Comparison of ENCODE assay signal across 8 mouse cellular contexts in the genomic region with DNA sequence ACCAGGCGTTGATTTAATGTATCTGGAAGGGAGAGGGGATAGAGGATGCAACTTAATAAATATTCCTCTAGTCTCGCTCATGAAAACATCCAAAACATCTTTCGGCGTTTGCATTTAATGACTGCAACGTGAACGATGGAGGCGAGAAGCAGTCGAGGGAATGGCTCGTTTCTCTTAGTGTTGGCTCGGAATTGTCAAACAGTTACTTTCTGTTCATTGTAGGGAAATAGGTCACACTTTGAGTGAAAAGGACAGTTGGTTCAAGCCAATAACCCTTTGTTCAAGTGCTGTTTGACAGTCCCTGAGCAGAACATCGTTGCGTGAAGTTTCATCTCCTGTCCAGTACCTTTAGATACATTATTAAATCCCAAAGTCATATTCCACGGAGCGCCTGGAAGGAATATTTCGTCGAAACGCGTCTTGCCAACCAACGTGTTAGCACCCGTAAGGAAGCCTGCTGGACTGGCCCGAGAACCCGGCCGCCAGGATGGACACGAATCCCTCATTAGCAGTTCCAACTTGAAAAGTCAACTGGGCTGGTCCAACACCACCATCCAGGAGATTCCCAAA. TPM values are rescaled to one million over a fixed set of nuclear protein-coding genes. Genes with fewer than 3 reads are reported as not detected.
DNase-seq lines count a peak whose midpoint lies in the region; ATAC-seq and TF ChIP-seq lines count a peak whose summit lies in the region.

No protein-coding gene starts in this region.

- intact Hi-C loops in heart, postnatal 10 days (cut with DNase I): loop anchor here (1.0 to 2.0 kb wide), 2 partner anchors 93 to 197 kb away; no protein-coding TSS in a partner anchor

- H3K27ac ChIP-seq in heart, embryonic 12.5 days (ENCODE audit: poor library complexity, severe bottlenecking): peak overlapping the region; percentile 95
- peak overlapping the region; percentile 99 for H3K27ac ChIP-seq in embryonic facial prominence, embryonic 12.5 days
- H3K27ac ChIP-seq in intestine, embryonic 15.5 days: peak overlapping the region; percentile 95
- H3K27ac ChIP-seq in lung, embryonic 16.5 days (ENCODE audit: low read length): peak overlapping the region; percentile 97
- H3K27ac ChIP-seq in stomach, embryonic 15.5 days: peak overlapping the region; percentile 95

- H3K27me3 ChIP-seq in heart, embryonic 12.5 days (replicated peaks): no peaks in the 10 kb centered on the region
- H3K27me3 ChIP-seq in E14TG2a.4 (ENCODE audit: insufficient read depth, low read length): peaks cover 14% of the 10 kb centered on the region
- no peaks in the 10 kb centered on the region for H3K27me3 ChIP-seq in embryonic facial prominence, embryonic 12.5 days
- no peaks in the 10 kb centered on the region for H3K27me3 ChIP-seq in intestine, embryonic 15.5 days (replicated peaks)
- H3K27me3 ChIP-seq in lung, embryonic 16.5 days (ENCODE audit: control insufficient read depth, insufficient read depth, low read depth, low read length): no peaks in the 10 kb centered on the region
- no peaks in the 10 kb centered on the region for H3K27me3 ChIP-seq in stomach, embryonic 15.5 days (replicated peaks)

- H3K36me3 ChIP-seq in heart, embryonic 12.5 days: peaks cover 5% of the 10 kb centered on the region
- no peaks in the 10 kb centered on the region for H3K36me3 ChIP-seq in E14TG2a.4 (ENCODE audit: insufficient read depth, low read length)
- peaks cover 9% of the 10 kb centered on the region; the same call in 1 of the 2 replicates for H3K36me3 ChIP-seq in embryonic facial prominence, embryonic 12.5 days
- no peaks in the 10 kb centered on the region for H3K36me3 ChIP-seq in intestine, embryonic 15.5 days
- H3K36me3 ChIP-seq in lung, embryonic 16.5 days (ENCODE audit: control insufficient read depth, insufficient read depth, low read length): no peaks in the 10 kb centered on the region
- no peaks in the 10 kb centered on the region for H3K36me3 ChIP-seq in stomach, embryonic 15.5 days

- H3K9ac ChIP-seq in heart, embryonic 12.5 days: peak overlapping the region; percentile 97
- peak overlapping the region; percentile 97 for H3K9ac ChIP-seq in embryonic facial prominence, embryonic 12.5 days
- H3K9ac ChIP-seq in intestine, embryonic 15.5 days: peak overlapping the region; percentile 85
- peak overlapping the region; percentile 83 for H3K9ac ChIP-seq in lung, embryonic 16.5 days (ENCODE audit: low read length)
- H3K9ac ChIP-seq in stomach, embryonic 15.5 days: peak overlapping the region; percentile 66

- DNase-seq in heart, postnatal 10 days: no peak
- no peak for DNase-seq in right cerebral cortex, postnatal 14 days

- no peak for TF ChIP-seq CTCF in E14TG2a.4 (conservative IDR thresholded peaks at IDR 0.05; ENCODE audit: low read length)

- H3K4me3 ChIP-seq in heart, embryonic 12.5 days: peak overlapping the region; percentile 92
- H3K4me3 ChIP-seq in E14TG2a.4 (replicated peaks; ENCODE audit: low read length): peak overlapping the region; percentile 89
- H3K4me3 ChIP-seq in embryonic facial prominence, embryonic 12.5 days: peak overlapping the region; percentile 83
- H3K4me3 ChIP-seq in intestine, embryonic 15.5 days (replicated peaks): peak overlapping the region; percentile 65
- peak overlapping the region; percentile 81 for H3K4me3 ChIP-seq in lung, embryonic 16.5 days (ENCODE audit: low read length)
- H3K4me3 ChIP-seq in stomach, embryonic 15.5 days (replicated peaks): peak overlapping the region; percentile 72

- peaks cover 4% of the 10 kb centered on the region; the same call in 1 of the 2 replicates for H3K4me1 ChIP-seq in heart, embryonic 12.5 days (replicated peaks)
- peaks cover 29% of the 10 kb centered on the region for H3K4me1 ChIP-seq in E14TG2a.4 (replicated peaks; ENCODE audit: low read depth, low read length)
- H3K4me1 ChIP-seq in embryonic facial prominence, embryonic 12.5 days: no peaks in the 10 kb centered on the region
- no peaks in the 10 kb centered on the region; the same call in 1 of the 2 replicates for H3K4me1 ChIP-seq in intestine, embryonic 15.5 days (replicated peaks)
- peaks cover 5% of the 10 kb centered on the region for H3K4me1 ChIP-seq in lung, embryonic 16.5 days (replicated peaks; ENCODE audit: control insufficient read depth, insufficient read depth, low read length)
- H3K4me1 ChIP-seq in stomach, embryonic 15.5 days: no peaks in the 10 kb centered on the region

- H3K9me3 ChIP-seq in heart, embryonic 12.5 days (replicated peaks): no peaks in the 10 kb centered on the region
- no peaks in the 10 kb centered on the region for H3K9me3 ChIP-seq in E14TG2a.4 (ENCODE audit: low read length)
- H3K9me3 ChIP-seq in embryonic facial prominence, embryonic 12.5 days: no peaks in the 10 kb centered on the region
- no peaks in the 10 kb centered on the region for H3K9me3 ChIP-seq in intestine, embryonic 15.5 days
- H3K9me3 ChIP-seq in lung, embryonic 16.5 days (ENCODE audit: control insufficient read depth, low read length): no peaks in the 10 kb centered on the region
- no peaks in the 10 kb centered on the region for H3K9me3 ChIP-seq in stomach, embryonic 15.5 days

- WGBS in heart, embryonic 12.5 days: 1% methylated on average over 24 of the region's 24 CpGs
- WGBS in embryonic facial prominence, embryonic 12.5 days: under 1% methylated on average over 24 of the region's 24 CpGs
- under 1% methylated on average over 24 of the region's 24 CpGs for WGBS in intestine, embryonic 15.5 days
- under 1% methylated on average over 24 of the region's 24 CpGs for WGBS in lung, embryonic 16.5 days
- WGBS in stomach, embryonic 15.5 days: under 1% methylated on average over 24 of the region's 24 CpGs

- H3K4me2 ChIP-seq in heart, embryonic 12.5 days: peak overlapping the region; percentile 90
- peak overlapping the region; percentile 66 for H3K4me2 ChIP-seq in embryonic facial prominence, embryonic 12.5 days (replicated peaks)
- peak overlapping the region; percentile 85 for H3K4me2 ChIP-seq in intestine, embryonic 15.5 days (replicated peaks)
- peak overlapping the region; percentile 93 for H3K4me2 ChIP-seq in lung, embryonic 16.5 days (ENCODE audit: low read depth, low read length)
- peak overlapping the region; percentile 89 for H3K4me2 ChIP-seq in stomach, embryonic 15.5 days

- no peak for ATAC-seq in heart, embryonic 12.5 days (ENCODE audit: insufficient number of reproducible peaks, low FRiP score)
- ATAC-seq in embryonic facial prominence, embryonic 12.5 days (ENCODE audit: insufficient number of reproducible peaks, insufficient read depth, low FRiP score, low TSS enrichment): no peak
- no peak for ATAC-seq in intestine, embryonic 15.5 days
- no peak for ATAC-seq in lung, embryonic 16.5 days (ENCODE audit: low read depth)
- no peak for ATAC-seq in stomach, embryonic 15.5 days (ENCODE audit: insufficient read depth, low FRiP score, low read depth)

RNA-seq across cellular contexts. Expression of a gene that starts 1.5 kb away (rescaled TPM):
- polyA plus RNA-seq in heart, embryonic 12.5 days (2016; fragmentation: Nextera tagmentation; extraction: Ambion mirVana): 79.0 and 81.4 TPM in 2 replicates
- 100 to 1,000 TPM; 117 to 142 TPM for total RNA-seq in heart, postnatal 10 days (2021)
- 249 and 271 TPM in 2 replicates for polyA plus RNA-seq in embryonic facial prominence, embryonic 12.5 days (2016; fragmentation: Nextera tagmentation; extraction: Ambion mirVana)
- 75.1 and 91.5 TPM in 2 replicates for polyA plus RNA-seq in intestine, embryonic 15.5 days (2015; fragmentation: Nextera tagmentation; extraction: Ambion mirVana)
- 77.9 and 83.9 TPM in 2 replicates for polyA plus RNA-seq in lung, embryonic 16.5 days (2015; fragmentation: Nextera tagmentation; extraction: Ambion mirVana)
- polyA plus RNA-seq in stomach, embryonic 15.5 days (2015; fragmentation: Nextera tagmentation; extraction: Ambion mirVana): 103 and 105 TPM in 2 replicates
